Mouse (Mus musculus): ENCODE data around the gene Prom2. TPM values are rescaled to one million over a fixed set of nuclear protein-coding genes. Genes with fewer than 3 reads are reported as not detected.

Prom2 gene
- polyA plus RNA-seq, 1 experiment from 2014 or later = 2.2 TPM

DNA sequence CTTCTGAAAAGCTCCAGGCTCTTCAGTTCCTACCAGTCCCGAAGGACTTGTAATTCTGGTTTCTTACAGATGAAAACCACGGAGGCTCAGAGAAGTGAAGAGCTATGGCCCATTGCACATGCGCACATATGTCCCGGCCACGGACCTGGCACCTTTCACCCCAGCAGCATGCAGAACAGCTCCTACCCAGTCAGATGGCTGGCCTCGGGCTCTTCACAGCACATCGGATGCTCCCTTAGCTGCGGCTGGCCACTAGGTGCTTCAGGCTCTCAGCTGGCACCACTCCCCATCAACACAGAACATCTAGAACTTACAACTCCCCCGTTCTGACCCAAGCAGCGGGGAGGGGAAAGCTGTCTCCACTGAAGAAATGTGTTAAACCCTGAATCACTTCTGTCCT lies 61.5 kb downstream of the Prom2 start:
- Histone ChIP-seq H3K27ac (no peak overlapping the region), H3K4me2 (no peak overlapping the region), H3K9me3 (no peaks in the 10 kb centered on the region), H3K9ac (no peak overlapping the region), H3K4me3 (no peak overlapping the region), H3K27me3 (peaks cover 49% of the 10 kb centered on the region), H3K4me1 (peaks cover 27% of the 10 kb centered on the region), H3K36me3 (no peaks in the 10 kb centered on the region)
- ATAC-seq (ENCODE audit: borderline replicate concordance, extremely low read depth, low FRiP score, low TSS enrichment) = no peak
- whole genome bisulfite sequencing = 52% methylated on average over 10 of the region's 10 CpGs

DNA sequence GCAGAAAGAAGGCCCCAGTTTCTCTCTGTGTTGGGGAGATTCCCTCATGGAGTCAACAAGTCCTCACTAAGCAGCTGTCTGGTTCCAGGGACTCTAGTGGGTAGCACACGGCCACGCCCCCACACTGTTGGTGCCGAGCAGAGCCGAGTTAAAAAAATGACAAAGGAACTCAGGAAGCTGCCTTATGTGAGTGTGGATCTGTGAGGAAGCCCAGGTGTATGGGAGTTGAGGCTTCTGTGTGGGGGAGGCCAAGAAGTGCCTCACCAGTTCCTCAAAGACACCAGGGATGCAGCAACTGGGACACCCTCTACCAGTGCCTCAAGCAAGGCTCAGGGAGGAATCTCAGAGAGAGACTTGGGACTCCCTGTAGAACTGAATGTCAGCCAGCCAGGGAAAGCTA lies 62.1 kb downstream of the Prom2 start:
- no peaks in the 10 kb centered on the region for H3K9me3 ChIP-seq
- no peak for ATAC-seq (ENCODE audit: borderline replicate concordance, extremely low read depth, low FRiP score, low TSS enrichment)
- peaks cover 47% of the 10 kb centered on the region for H3K27me3 ChIP-seq

More for the DNA sequence above, 62.1 kb downstream of the Prom2 start:
- peaks cover 22% of the 10 kb centered on the region for H3K4me1 ChIP-seq
- H3K4me2 ChIP-seq = no peak overlapping the region
- no peaks in the 10 kb centered on the region for H3K36me3 ChIP-seq
- no peak overlapping the region for H3K27ac ChIP-seq
- 55% methylated on average over 4 of the region's 4 CpGs for WGBS
- no peak overlapping the region for H3K4me3 ChIP-seq
- H3K9ac ChIP-seq = no peak overlapping the region

Other genes starting within 250 kb of the Prom2 start
- 13.0 and 13.1 TPM in 2 replicates for gene Dusp2, start 205.3 kb downstream of the Prom2 start, polyA plus RNA-seq (2015; fragmentation: Nextera tagmentation; extraction: Ambion mirVana)
- gene Astl, start 202.8 kb downstream of the Prom2 start, polyA plus RNA-seq (2015; fragmentation: Nextera tagmentation; extraction: Ambion mirVana) = not detected in 2 replicates
- 0.18 and 0.41 TPM in 2 replicates for gene Adra2b, start 178.3 kb downstream of the Prom2 start, polyA plus RNA-seq (2015; fragmentation: Nextera tagmentation; extraction: Ambion mirVana)
- gene Gpat2, start 116.3 kb downstream of the Prom2 start, polyA plus RNA-seq (2015; fragmentation: Nextera tagmentation; extraction: Ambion mirVana) = 0.21 and 0.29 TPM in 2 replicates
- 21.2 and 21.6 TPM in 2 replicates for gene Fahd2a, start 96.9 kb downstream of the Prom2 start, polyA plus RNA-seq (2015; fragmentation: Nextera tagmentation; extraction: Ambion mirVana)
- gene Kcnip3, start 19.4 kb downstream of the Prom2 start, polyA plus RNA-seq (2015; fragmentation: Nextera tagmentation; extraction: Ambion mirVana) = 2.5 and 3.1 TPM in 2 replicates
- 4.4 TPM in 2 replicates for gene Zfp661, start 45.6 kb upstream of the Prom2 start, polyA plus RNA-seq (2015; fragmentation: Nextera tagmentation; extraction: Ambion mirVana)
- gene Mrps5, start 45.8 kb upstream of the Prom2 start, polyA plus RNA-seq (2015; fragmentation: Nextera tagmentation; extraction: Ambion mirVana) = 123 and 128 TPM in 2 replicates
- gene Mal, start 115.2 kb upstream of the Prom2 start, polyA plus RNA-seq (2015; fragmentation: Nextera tagmentation; extraction: Ambion mirVana) = 11.2 and 14.3 TPM in 2 replicates
- 3.9 and 4.6 TPM in 2 replicates for gene Mall, start 188.5 kb upstream of the Prom2 start, polyA plus RNA-seq (2015; fragmentation: Nextera tagmentation; extraction: Ambion mirVana)
- 36.9 and 39.7 TPM in 2 replicates for gene Nphp1, start 247.4 kb upstream of the Prom2 start, polyA plus RNA-seq (2015; fragmentation: Nextera tagmentation; extraction: Ambion mirVana)